Mouse (Mus musculus) bone marrow, adult 2 months (tissue): ENCODE measurements around the gene Mboat2.

ENCODE experiments used
- CTCF ChIP-seq: fragments of 200-500 bp; IDR thresholded peaks from 2 replicates; pipeline ENCODE4 v1.5.1; 2011; ENCODE audit warnings: low read length, control low read depth; ENCODE audit not compliant: control insufficient read depth, insufficient read depth
- POLR2A ChIP-seq: fragments of 200-500 bp; IDR thresholded peaks from 2 replicates; pipeline ENCODE4 v1.6.1; 2011; ENCODE audit warnings: low read depth, mild to moderate bottlenecking, control low read depth, low read length, borderline replicate concordance; ENCODE audit not compliant: control insufficient read depth

DNA sequence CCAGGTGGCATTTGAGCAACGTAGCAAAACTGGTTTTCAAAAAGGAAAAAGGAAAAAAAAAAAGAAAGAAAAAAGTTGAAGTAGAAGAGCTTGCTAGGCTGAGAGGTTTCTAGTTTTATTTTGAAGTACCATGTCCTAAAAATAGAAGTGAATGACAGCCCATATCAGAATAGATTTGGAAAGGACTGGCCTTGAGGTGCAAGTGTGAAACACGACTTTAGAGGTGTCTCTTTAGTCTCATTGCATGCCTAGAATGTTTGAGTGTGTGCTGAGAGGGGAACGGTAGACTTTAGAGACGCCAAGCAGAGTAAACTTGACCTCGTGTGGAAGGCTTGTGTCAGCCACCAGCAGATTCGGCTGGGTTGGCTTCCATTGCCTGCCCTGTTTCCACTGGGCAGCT is 81.5 kb downstream of the Mboat2 start:
- no peak for TF ChIP-seq CTCF
- no peak for TF ChIP-seq POLR2A
